Mouse (Mus musculus) heart, adult 8-10 months (tissue): ENCODE measurements around the gene Dennd1c. TPM values are rescaled to one million over a fixed set of nuclear protein-coding genes. Genes with fewer than 3 reads are reported as not detected.
"Not testable (repeated sequence)": the region's sequence is repeated elsewhere in the genome, so short reads cannot be mapped to it uniquely, and the experiment has no call there.

Experiments
- DNase-seq: peaks from one replicate; pipeline ENCODE4 v3.0.0; 2022; ENCODE audit warnings: low spot score
- total RNA-seq, 4 experiments: library from RNA; stranded (reverse); gene quantifications; 2 replicates each; pipeline ENCODE4 v1.2.4; 2022

Gene Dennd1c
- total RNA-seq, 4 experiments from 2014 or later, result 0.90 to 1.6 (median 1.2) TPM

GRCm38 (mm10) chr17:57095855-57096622 lies 17.7 kb upstream of the Dennd1c start:
- peak; percentile 79 for DNase-seq

GRCm38 (mm10) chr17:57094222-57094621 lies 15.9 kb upstream of the Dennd1c start:
- no peak for DNase-seq

- DNase-seq, result no peak
Measured at GRCm38 (mm10) chr17:57087049-57087832, 8.9 kb upstream of the Dennd1c start, which contains the start of gene Tubb4a. TSS of gene Tubb4a (minus strand) at chr17:57087782.

GRCm38 (mm10) chr17:57085970-57086757 lies 7.8 kb upstream of the Dennd1c start:
- no peak for DNase-seq

- no peak for DNase-seq
Measured at GRCm38 (mm10) chr17:57082481-57082880, 4.2 kb upstream of the Dennd1c start.

GRCm38 (mm10) chr17:57081234-57081842 lies 3.0 kb upstream of the Dennd1c start:
- DNase-seq, result no peak

- DNase-seq, result no peak
Measured at GRCm38 (mm10) chr17:57079919-57080318, 1.6 kb upstream of the Dennd1c start.

- no peak for DNase-seq
Measured at GRCm38 (mm10) chr17:57076916-57077315, 1.4 kb downstream of the Dennd1c start.

GRCm38 (mm10) chr17:57070699-57071098 lies 7.6 kb downstream of the Dennd1c start:
- no peak for DNase-seq

GRCm38 (mm10) chr17:57070272-57070671 lies 8.0 kb downstream of the Dennd1c start:
- DNase-seq, result no peak

- no peak for DNase-seq
Measured at GRCm38 (mm10) chr17:57066908-57067307, 11.4 kb downstream of the Dennd1c start.

- DNase-seq, result no peak
Measured at GRCm38 (mm10) chr17:57063031-57063430, 15.3 kb downstream of the Dennd1c start.

- DNase-seq, result no peak
Measured at GRCm38 (mm10) chr17:57062548-57062947, 15.8 kb downstream of the Dennd1c start.

- no peak for DNase-seq
Measured at GRCm38 (mm10) chr17:57062011-57062521, 16.2 kb downstream of the Dennd1c start.

- no peak for DNase-seq
Measured at GRCm38 (mm10) chr17:57061069-57061468, 17.2 kb downstream of the Dennd1c start.

- peak; percentile 95 for DNase-seq
Measured at GRCm38 (mm10) chr17:57060231-57060801, 18.0 kb downstream of the Dennd1c start.

GRCm38 (mm10) chr17:57059486-57059977 lies 18.8 kb downstream of the Dennd1c start, which contains the start of gene Slc25a23:
TSS of gene Slc25a23 (minus strand) at chr17:57059863.
- DNase-seq, result peak; percentile 47

GRCm38 (mm10) chr17:57058891-57059485 lies 19.3 kb downstream of the Dennd1c start, which contains the start of gene Crb3:
TSS of gene Crb3 (plus strand) at chr17:57059105.
- DNase-seq, result peak; percentile 26

GRCm38 (mm10) chr17:57056246-57056645 lies 22.1 kb downstream of the Dennd1c start:
- DNase-seq, result no peak

- DNase-seq, result not testable (repeated sequence)
Measured at GRCm38 (mm10) chr17:57051679-57052078, 26.6 kb downstream of the Dennd1c start.
